11 mouse cellular contexts compared by ENCODE assay signal in genomic region chr11:79771431-79771830, GRCm38 (mm10).
DNase-seq lines count a peak whose midpoint lies in the region; ATAC-seq and TF ChIP-seq lines count a peak whose summit lies in the region.
"Had no signal": no experiment of that assay in that cellular context is flagged by ENCODE, and none has a peak within 500 bp of the region (broad histone marks: within the 10 kb centered on the region; RNA-seq: fewer than 3 reads in every experiment).

No protein-coding gene starts in this region.

- no peaks in the 10 kb centered on the region for H3K9me3 ChIP-seq in heart, postnatal 0 days (replicated peaks; ENCODE audit: control insufficient read depth, low read length)
- H3K9me3 ChIP-seq in neural tube, embryonic 15.5 days (replicated peaks) = peaks cover 4% of the 10 kb centered on the region; the same call in 1 of the 2 replicates
- H3K9me3 ChIP-seq in midbrain, embryonic 15.5 days = no peaks in the 10 kb centered on the region

- H3K36me3 ChIP-seq in heart, postnatal 0 days (replicated peaks; ENCODE audit: control insufficient read depth, insufficient read depth, low read length) = no peaks in the 10 kb centered on the region
- H3K36me3 ChIP-seq in myocyte (ENCODE audit: control insufficient read depth, insufficient read depth) = no peaks in the 10 kb centered on the region
- no peaks in the 10 kb centered on the region for H3K36me3 ChIP-seq in neural tube, embryonic 15.5 days
- no peaks in the 10 kb centered on the region for H3K36me3 ChIP-seq in midbrain, embryonic 15.5 days (replicated peaks)
- H3K36me3 ChIP-seq: neural tube, embryonic 13.5 days had no signal

- ATAC-seq in heart, postnatal 0 days (ENCODE audit: insufficient read depth, low read depth) = peak; percentile 82
- no peak for ATAC-seq in neural tube, embryonic 15.5 days (ENCODE audit: low FRiP score)
- ATAC-seq in midbrain, embryonic 15.5 days (replicated peaks) = no peak
- ATAC-seq: CD4-positive, CD25-positive, alpha-beta regulatory T cell, adult 4 months had no signal

- H3K79me2 ChIP-seq in myocyte (ENCODE audit: control insufficient read depth, insufficient read depth) = no peaks in the 10 kb centered on the region

- TF ChIP-seq EP300 in heart, postnatal 0 days (IDR thresholded peaks at IDR 0.05; ENCODE audit: low read depth) = no peak

- no peak overlapping the region for H3ac ChIP-seq in myocyte (ENCODE audit: control insufficient read depth, insufficient read length)

- no peak overlapping the region for H3K9ac ChIP-seq in heart, postnatal 0 days (replicated peaks; ENCODE audit: low read depth, low read length)
- no peak overlapping the region for H3K9ac ChIP-seq in neural tube, embryonic 15.5 days (replicated peaks)
- H3K9ac ChIP-seq in midbrain, embryonic 15.5 days = no peak overlapping the region
- H3K9ac ChIP-seq: neural tube, embryonic 13.5 days had no signal

- H3K4me3 ChIP-seq in heart, postnatal 0 days (ENCODE audit: low read depth, low read length) = no peak overlapping the region
- H3K4me3 ChIP-seq in myocyte = no peak overlapping the region
- H3K4me3 ChIP-seq in neural tube, embryonic 15.5 days (replicated peaks) = no peak overlapping the region
- no peak overlapping the region for H3K4me3 ChIP-seq in midbrain, embryonic 15.5 days
- H3K4me3 ChIP-seq: neural tube, embryonic 13.5 days had no signal

- no peaks in the 10 kb centered on the region for H3K27me3 ChIP-seq in heart, postnatal 0 days (ENCODE audit: control insufficient read depth, insufficient read depth, low read length)
- no peaks in the 10 kb centered on the region for H3K27me3 ChIP-seq in myocyte (ENCODE audit: control insufficient read depth, insufficient read depth, insufficient read length)
- no peaks in the 10 kb centered on the region for H3K27me3 ChIP-seq in neural tube, embryonic 15.5 days (replicated peaks)
- no peaks in the 10 kb centered on the region for H3K27me3 ChIP-seq in midbrain, embryonic 15.5 days (replicated peaks)
- H3K27me3 ChIP-seq: neural tube, embryonic 13.5 days had no signal

- TF ChIP-seq POLR2A in myocyte (IDR thresholded peaks at IDR 0.05; ENCODE audit: insufficient read length, low read depth) = no peak

- no peak for TF ChIP-seq CTCF in heart, postnatal 0 days (IDR thresholded peaks at IDR 0.05; ENCODE audit: low read depth)

- intact Hi-C loops in heart, postnatal 25 days (cut with DNase I) = no loop called here

- 41% methylated on average over 3 of the region's 3 CpGs for WGBS in heart, postnatal 0 days
- 60% methylated on average over 3 of the region's 3 CpGs for WGBS in neural tube, embryonic 15.5 days
- 43% methylated on average over 3 of the region's 3 CpGs for WGBS in midbrain, embryonic 15.5 days

- peak; percentile 96 for DNase-seq in heart, adult 11 months
- no peak for DNase-seq in heart, postnatal 25 days (ENCODE audit: low spot score)
- peak; percentile 58 for DNase-seq in heart, postnatal 0 days (ENCODE audit: low spot score)
- peak; percentile 55 for DNase-seq in liver
- DNase-seq in thymus, adult 18-20 months = no peak
- DNase-seq: thymus, postnatal 4 days had no signal

- H3K4me1 ChIP-seq in heart, postnatal 0 days (ENCODE audit: control insufficient read depth, insufficient read depth) = peaks cover 7% of the 10 kb centered on the region
- H3K4me1 ChIP-seq in neural tube, embryonic 15.5 days = no peaks in the 10 kb centered on the region
- no peaks in the 10 kb centered on the region for H3K4me1 ChIP-seq in midbrain, embryonic 15.5 days
- H3K4me1 ChIP-seq: neural tube, embryonic 13.5 days had no signal

- no peak overlapping the region for H3K27ac ChIP-seq in heart, postnatal 0 days (ENCODE audit: low read depth)
- no peak overlapping the region for H3K27ac ChIP-seq in neural tube, embryonic 15.5 days (replicated peaks)
- no peak overlapping the region for H3K27ac ChIP-seq in midbrain, embryonic 15.5 days
- H3K27ac ChIP-seq: neural tube, embryonic 13.5 days had no signal

- H3K4me2 ChIP-seq in heart, postnatal 0 days (ENCODE audit: low read depth, low read length) = no peak overlapping the region
- H3K4me2 ChIP-seq in myocyte (ENCODE audit: low read depth) = no peak overlapping the region
- H3K4me2 ChIP-seq in neural tube, embryonic 15.5 days = no peak overlapping the region
- no peak overlapping the region for H3K4me2 ChIP-seq in midbrain, embryonic 15.5 days
- H3K4me2 ChIP-seq: neural tube, embryonic 13.5 days had no signal

TF ChIP-seq in myocyte, 11 proteins besides CTCF, POLR2A, EP300 and RAD21:
- TF ChIP-seq REST (IDR thresholded peaks at IDR 0.05; ENCODE audit: insufficient read depth, insufficient read length) (no peak), USF1 (IDR thresholded peaks at IDR 0.05; ENCODE audit: low read depth) (no peak), CEBPB (IDR thresholded peaks at IDR 0.05; ENCODE audit: insufficient read depth, poor library complexity, severe bottlenecking) (0 out of 2 replicates have a peak, but pooled peaks have one; percentile 22)

Comparison
In these comparisons a context has a peak if more than half of its experiments do, and no peak if none do; other contexts are left out.
1. DNase-seq: peak in heart, adult 11 months (single experiment), heart, postnatal 0 days (single experiment) and liver (single experiment); none in heart, postnatal 25 days (single experiment) and thymus, adult 18-20 months (0 of 2).